Mouse (Mus musculus): ENCODE results near the gene Efna2. TPM values are rescaled to one million over a fixed set of nuclear protein-coding genes. Genes with fewer than 3 reads are reported as not detected.

Efna2 gene
- polyA plus RNA-seq, 1 experiment, result 11.2 TPM

DNA sequence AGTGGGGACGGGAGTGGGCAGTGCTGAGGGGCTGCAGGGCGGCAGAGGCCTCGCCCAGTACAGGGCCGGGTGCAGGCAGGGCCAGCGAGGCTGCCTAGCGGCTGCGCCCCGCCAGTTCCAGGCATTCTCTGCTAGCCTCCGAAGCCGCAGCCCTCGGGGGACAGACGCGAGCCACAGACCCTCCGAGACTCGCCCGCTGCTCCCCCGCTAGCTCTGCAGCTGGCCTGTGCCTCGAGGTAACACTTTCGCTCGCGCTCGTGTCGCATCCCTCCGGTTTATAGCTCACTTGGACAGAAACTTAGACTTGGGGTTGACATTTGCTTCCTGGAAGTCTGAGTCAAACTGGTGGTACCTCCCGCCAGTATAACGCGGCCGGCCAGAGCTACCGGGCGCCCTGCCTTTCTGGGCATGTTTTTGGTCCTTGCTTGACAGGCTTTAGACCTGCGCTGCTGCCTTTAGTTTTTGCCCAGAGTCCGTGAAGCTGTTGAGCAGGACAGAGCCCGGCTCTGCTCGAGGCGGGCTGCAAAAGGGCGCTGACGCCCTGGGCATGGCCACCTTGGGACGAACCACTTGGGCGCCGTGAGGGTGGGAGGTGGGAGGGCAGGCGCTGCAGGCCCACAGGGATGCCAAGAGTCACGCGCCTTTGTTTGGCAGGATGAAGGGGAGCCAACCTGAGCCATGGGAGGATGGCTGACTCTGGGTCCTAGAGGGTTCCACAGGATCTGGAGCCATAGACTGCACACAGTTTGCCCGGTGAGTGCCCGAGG is 7.3 kb upstream of the Efna2 start:
- H3K4me1 ChIP-seq (ENCODE audit: control insufficient read depth, insufficient read depth, low read length), result peaks cover 2% of the 10 kb centered on the region
- no peaks in the 10 kb centered on the region for H3K27me3 ChIP-seq (ENCODE audit: control insufficient read depth, insufficient read depth, low read length, poor library complexity, severe bottlenecking)
- no peaks in the 10 kb centered on the region for H3K9me3 ChIP-seq (replicated peaks; ENCODE audit: control insufficient read depth, insufficient read depth, low read length, poor library complexity, severe bottlenecking)
- H3K36me3 ChIP-seq (ENCODE audit: control insufficient read depth, insufficient read depth, low read length, poor library complexity, severe bottlenecking), result peaks cover 11% of the 10 kb centered on the region
- H3K27ac ChIP-seq (ENCODE audit: insufficient read depth, low read length), result peak overlapping the region; percentile 26; the same call in 1 of the 2 replicates
- H3K4me3 ChIP-seq (ENCODE audit: low read depth, low read length), result peak overlapping the region; percentile 35
- peak overlapping the region; percentile 44 for H3K9ac ChIP-seq (ENCODE audit: low read depth, poor library complexity, severe bottlenecking)
- TF ChIP-seq CTCF (IDR thresholded peaks at IDR 0.05; ENCODE audit: low read depth, low read length), result no peak

DNA sequence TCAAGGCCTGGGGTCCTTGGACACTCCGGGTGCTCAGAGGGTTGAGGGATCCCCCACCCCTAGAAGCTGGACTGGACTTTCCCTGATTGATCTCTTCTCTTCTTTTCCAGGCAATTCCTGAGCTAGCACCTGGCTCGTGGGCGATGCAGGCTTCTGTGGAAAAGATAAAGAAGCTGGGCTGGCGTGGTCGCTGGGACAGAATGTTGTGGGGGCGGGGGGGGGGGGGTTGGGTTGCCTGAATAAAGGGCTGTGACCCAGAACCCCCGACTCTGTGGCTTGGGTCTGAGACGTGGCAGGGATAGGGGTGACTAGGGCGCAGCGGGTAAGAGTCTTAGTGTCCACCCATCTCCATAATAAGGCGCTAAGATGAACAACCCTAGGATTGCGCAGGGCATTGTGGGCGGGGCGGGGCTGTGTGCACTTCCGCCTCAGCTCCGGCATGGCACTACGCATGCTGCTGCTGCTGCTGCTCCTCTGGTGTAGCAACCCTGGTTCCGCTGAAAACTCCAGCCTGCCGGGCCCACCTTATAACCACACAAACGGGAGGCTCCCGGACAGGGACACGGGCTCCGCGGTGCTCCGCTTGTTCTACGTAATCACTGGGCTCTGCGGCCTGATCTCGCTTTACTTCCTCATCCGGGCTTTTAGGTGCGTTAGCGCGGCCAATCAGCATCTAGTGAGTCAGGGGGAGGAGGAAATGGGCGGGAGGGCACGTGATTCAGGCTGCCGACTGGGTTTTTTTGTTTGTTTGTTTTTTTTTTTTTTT is 6.6 kb upstream of the Efna2 start, which contains the start of gene 1600002K03Rik:
Gene 1600002K03Rik (plus strand): TSS at position 418 of the 766 bp plus-strand sequence.
- H3K27ac ChIP-seq (ENCODE audit: insufficient read depth, low read length), result peak within 1 kb of the TSS; percentile 35
- TF ChIP-seq POLR2A (IDR thresholded peaks at IDR 0.05; ENCODE audit: insufficient read depth, low read length) (no peak), CTCF (IDR thresholded peaks at IDR 0.05; ENCODE audit: low read depth, low read length) (no peak), EP300 (IDR thresholded peaks at IDR 0.05; ENCODE audit: insufficient read depth, low read depth, low read length) (no peak)
- H3K27me3 ChIP-seq (ENCODE audit: control insufficient read depth, insufficient read depth, low read length, poor library complexity, severe bottlenecking), result no peaks in the 10 kb centered on the region
- H3K9ac ChIP-seq (ENCODE audit: low read depth, poor library complexity, severe bottlenecking), result peak within 1 kb of the TSS; percentile 44
- peaks cover 11% of the 10 kb centered on the region for H3K36me3 ChIP-seq (ENCODE audit: control insufficient read depth, insufficient read depth, low read length, poor library complexity, severe bottlenecking)
- peak within 1 kb of the TSS; percentile 55 for H3K4me3 ChIP-seq (ENCODE audit: low read depth, low read length)
- H3K4me1 ChIP-seq (ENCODE audit: control insufficient read depth, insufficient read depth, low read length), result peaks cover 2% of the 10 kb centered on the region
- H3K9me3 ChIP-seq (replicated peaks; ENCODE audit: control insufficient read depth, insufficient read depth, low read length, poor library complexity, severe bottlenecking), result no peaks in the 10 kb centered on the region

DNA sequence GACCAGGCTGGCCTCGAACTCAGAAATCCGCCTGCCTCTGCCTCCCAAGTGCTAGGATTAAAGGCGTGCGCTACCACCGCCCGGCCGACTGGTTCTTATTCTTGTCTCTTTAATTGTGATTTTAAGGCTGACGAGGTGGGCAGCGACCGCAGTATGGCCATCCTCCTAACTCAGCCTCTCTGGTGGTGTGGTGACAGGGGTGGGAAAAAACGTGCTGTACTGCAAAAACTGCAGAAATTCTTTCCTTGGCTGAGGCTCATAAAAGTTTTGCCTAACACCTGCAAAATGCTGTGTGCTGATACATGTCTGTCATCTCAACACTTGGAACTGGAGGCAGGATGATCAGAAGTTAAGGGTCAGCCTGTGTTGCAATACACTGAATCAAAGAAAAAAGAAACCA is 5.9 kb upstream of the Efna2 start:
- peaks cover 2% of the 10 kb centered on the region for H3K4me1 ChIP-seq (ENCODE audit: control insufficient read depth, insufficient read depth, low read length)
- TF ChIP-seq POLR2A (IDR thresholded peaks at IDR 0.05; ENCODE audit: insufficient read depth, low read length), result no peak
- peaks cover 11% of the 10 kb centered on the region for H3K36me3 ChIP-seq (ENCODE audit: control insufficient read depth, insufficient read depth, low read length, poor library complexity, severe bottlenecking)
- peak overlapping the region; percentile 55 for H3K4me3 ChIP-seq (ENCODE audit: low read depth, low read length)
- no peaks in the 10 kb centered on the region for H3K9me3 ChIP-seq (replicated peaks; ENCODE audit: control insufficient read depth, insufficient read depth, low read length, poor library complexity, severe bottlenecking)
- peak overlapping the region; percentile 44 for H3K9ac ChIP-seq (ENCODE audit: low read depth, poor library complexity, severe bottlenecking)
- peak overlapping the region; percentile 29; the same call in 1 of the 2 replicates for H3K27ac ChIP-seq (ENCODE audit: insufficient read depth, low read length)
- no peaks in the 10 kb centered on the region for H3K27me3 ChIP-seq (ENCODE audit: control insufficient read depth, insufficient read depth, low read length, poor library complexity, severe bottlenecking)

DNA sequence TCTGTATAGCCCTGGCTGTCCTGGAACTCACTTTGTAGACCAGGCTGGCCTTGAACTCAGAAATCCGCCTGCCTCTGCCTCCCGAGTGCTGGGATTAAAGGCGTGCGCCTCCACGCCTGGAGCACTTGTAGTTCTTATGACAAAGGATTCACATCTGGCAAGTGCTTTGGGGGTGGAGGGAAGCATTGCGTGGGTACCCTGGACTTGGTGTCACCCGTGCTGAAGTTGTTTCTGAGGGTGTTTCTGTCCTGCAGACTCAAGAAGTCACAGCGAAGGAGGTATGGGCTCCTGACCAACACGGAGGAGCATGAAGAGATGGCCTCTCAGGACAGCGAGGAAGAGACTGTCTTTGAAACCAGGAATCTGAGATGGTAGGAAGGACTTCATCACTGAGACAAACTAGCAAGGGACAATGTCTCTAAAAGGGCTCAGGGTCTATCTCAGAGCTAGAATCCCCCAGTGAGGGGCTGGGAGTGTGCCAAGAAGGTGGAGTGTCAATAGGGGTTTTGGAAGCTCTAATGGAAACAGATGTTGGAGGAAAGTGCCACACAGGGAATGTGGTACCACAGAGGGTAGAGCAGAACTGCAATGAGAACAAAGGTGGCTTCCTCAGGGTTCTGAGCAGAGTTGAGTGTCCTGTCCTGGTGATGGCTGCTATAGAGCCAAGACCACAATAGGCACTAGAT is 5.2 kb upstream of the Efna2 start:
- peaks cover 11% of the 10 kb centered on the region for H3K36me3 ChIP-seq (ENCODE audit: control insufficient read depth, insufficient read depth, low read length, poor library complexity, severe bottlenecking)
- H3K9ac ChIP-seq (ENCODE audit: low read depth, poor library complexity, severe bottlenecking), result no peak overlapping the region
- H3K4me1 ChIP-seq (ENCODE audit: control insufficient read depth, insufficient read depth, low read length), result peaks cover 2% of the 10 kb centered on the region
- TF ChIP-seq POLR2A (IDR thresholded peaks at IDR 0.05; ENCODE audit: insufficient read depth, low read length) (no peak), CTCF (IDR thresholded peaks at IDR 0.05; ENCODE audit: low read depth, low read length) (no peak), EP300 (IDR thresholded peaks at IDR 0.05; ENCODE audit: insufficient read depth, low read depth, low read length) (no peak)
- H3K9me3 ChIP-seq (replicated peaks; ENCODE audit: control insufficient read depth, insufficient read depth, low read length, poor library complexity, severe bottlenecking), result no peaks in the 10 kb centered on the region
- no peak overlapping the region for H3K27ac ChIP-seq (ENCODE audit: insufficient read depth, low read length)
- H3K27me3 ChIP-seq (ENCODE audit: control insufficient read depth, insufficient read depth, low read length, poor library complexity, severe bottlenecking), result no peaks in the 10 kb centered on the region
- H3K4me3 ChIP-seq (ENCODE audit: low read depth, low read length), result no peak overlapping the region

DNA sequence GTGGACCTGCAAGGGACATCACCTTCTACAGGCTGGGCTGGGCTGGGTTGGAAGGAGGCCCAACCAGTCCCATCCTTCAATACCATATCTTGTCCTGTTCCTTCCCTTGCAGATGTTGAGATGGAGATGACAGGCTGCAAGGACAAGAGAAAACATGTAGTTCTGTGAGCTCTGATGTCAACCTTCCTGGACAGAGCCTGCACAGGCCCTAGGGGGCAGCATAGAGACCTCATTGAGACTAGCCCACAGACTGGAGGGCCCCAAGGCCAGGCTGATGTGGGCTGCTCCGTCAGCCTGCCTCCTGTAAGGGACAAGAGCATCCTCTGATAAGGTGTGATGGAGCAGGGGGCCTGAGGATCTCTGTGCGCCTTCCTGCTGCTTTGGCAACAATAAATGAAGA is 4.6 kb upstream of the Efna2 start:
- peaks cover 2% of the 10 kb centered on the region for H3K4me1 ChIP-seq (ENCODE audit: control insufficient read depth, insufficient read depth, low read length)
- no peak for TF ChIP-seq EP300 (IDR thresholded peaks at IDR 0.05; ENCODE audit: insufficient read depth, low read depth, low read length)
- peak; percentile 70 for TF ChIP-seq CTCF (IDR thresholded peaks at IDR 0.05; ENCODE audit: low read depth, low read length)
- no peak for TF ChIP-seq POLR2A (IDR thresholded peaks at IDR 0.05; ENCODE audit: insufficient read depth, low read length)
- no peak overlapping the region for H3K9ac ChIP-seq (ENCODE audit: low read depth, poor library complexity, severe bottlenecking)
- H3K27me3 ChIP-seq (ENCODE audit: control insufficient read depth, insufficient read depth, low read length, poor library complexity, severe bottlenecking), result no peaks in the 10 kb centered on the region
- no peaks in the 10 kb centered on the region for H3K9me3 ChIP-seq (replicated peaks; ENCODE audit: control insufficient read depth, insufficient read depth, low read length, poor library complexity, severe bottlenecking)
- no peak overlapping the region for H3K4me3 ChIP-seq (ENCODE audit: low read depth, low read length)
- no peak overlapping the region for H3K27ac ChIP-seq (ENCODE audit: insufficient read depth, low read length)
- peaks cover 9% of the 10 kb centered on the region for H3K36me3 ChIP-seq (ENCODE audit: control insufficient read depth, insufficient read depth, low read length, poor library complexity, severe bottlenecking)

Measured in ES-Bruce4 (cell line).